Mouse (Mus musculus): ENCODE results near the gene Gm4985. TPM values are rescaled to one million over a fixed set of nuclear protein-coding genes. Genes with fewer than 3 reads are reported as not detected.
"Not testable (repeated sequence)": the region's sequence is repeated elsewhere in the genome, so short reads cannot be mapped to it uniquely, and the experiment has no call there.

Gene Gm4985
- not detected in 2 replicates for polyA plus RNA-seq (2011; ENCODE audit: insufficient read depth, insufficient read length, low read depth, missing spikeins)

DNA sequence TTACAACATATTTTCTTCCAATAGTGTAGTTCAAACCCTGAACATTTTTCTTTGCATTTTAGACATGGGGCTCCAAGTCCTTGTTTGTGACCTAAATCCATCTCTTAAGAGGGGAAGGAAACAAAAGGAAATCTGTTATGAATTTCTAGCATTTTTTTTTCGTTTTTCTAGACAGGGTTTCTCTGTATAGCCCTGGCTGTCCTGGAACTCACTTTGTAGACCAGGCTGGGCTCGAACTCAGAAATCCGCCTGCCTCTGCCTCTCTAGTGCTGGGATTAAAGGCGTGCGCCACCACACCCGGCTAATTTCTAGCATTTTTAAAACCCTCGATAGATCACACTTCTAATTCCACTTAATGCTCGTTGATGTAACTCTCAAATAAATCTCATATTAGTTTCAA lies at the start of gene Gm4985:
TSS of gene Gm4985 (minus strand) at position 101 of the 400 bp plus-strand sequence.
- H3K4me3 ChIP-seq (ENCODE audit: low read depth, low read length); H3K4me1 ChIP-seq (ENCODE audit: control insufficient read depth, insufficient read depth, low read length); H3K9ac ChIP-seq (ENCODE audit: low read depth, poor library complexity, severe bottlenecking); H3K36me3 ChIP-seq (ENCODE audit: control insufficient read depth, insufficient read depth, low read length, poor library complexity, severe bottlenecking); H3K9me3 ChIP-seq (replicated peaks; ENCODE audit: control insufficient read depth, insufficient read depth, low read length, poor library complexity, severe bottlenecking); H3K27ac ChIP-seq (ENCODE audit: insufficient read depth, low read length); H3K27me3 ChIP-seq (ENCODE audit: control insufficient read depth, insufficient read depth, low read length, poor library complexity, severe bottlenecking): not testable (repeated sequence)

DNA sequence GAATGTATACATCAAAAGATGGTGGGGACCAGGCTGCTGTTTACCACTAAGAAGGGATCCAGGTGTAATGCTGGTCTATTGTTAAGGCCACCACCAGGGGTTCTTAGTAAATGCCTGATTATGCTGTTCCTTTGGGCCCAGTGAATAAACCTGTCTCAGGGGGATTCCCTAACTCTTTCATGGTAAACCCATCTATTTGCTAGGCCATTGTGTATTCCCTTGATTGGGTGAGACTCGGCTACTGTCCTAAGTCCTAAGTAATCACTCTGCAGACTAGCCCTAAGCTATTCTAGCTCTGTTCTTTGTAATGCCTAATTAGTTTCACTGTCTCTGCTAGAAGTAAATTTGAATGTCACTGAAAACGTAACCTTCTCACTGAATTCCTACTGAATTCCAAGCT lies 4.6 kb downstream of the Gm4985 start:
- H3K9ac ChIP-seq (ENCODE audit: low read depth, poor library complexity, severe bottlenecking) = no peak overlapping the region
- H3K9me3 ChIP-seq (replicated peaks; ENCODE audit: control insufficient read depth, insufficient read depth, low read length, poor library complexity, severe bottlenecking) = no peaks in the 10 kb centered on the region
- no peak for TF ChIP-seq CTCF (IDR thresholded peaks at IDR 0.05; ENCODE audit: low read depth, low read length)
- 0 out of 2 replicates have a peak, but pooled peaks have one; percentile 46 for TF ChIP-seq EP300 (IDR thresholded peaks at IDR 0.05; ENCODE audit: insufficient read depth, low read depth, low read length)
- no peak overlapping the region for H3K4me3 ChIP-seq (ENCODE audit: low read depth, low read length)
- H3K36me3 ChIP-seq (ENCODE audit: control insufficient read depth, insufficient read depth, low read length, poor library complexity, severe bottlenecking) = no peaks in the 10 kb centered on the region
- H3K27ac ChIP-seq (ENCODE audit: insufficient read depth, low read length) = no peak overlapping the region
- no peaks in the 10 kb centered on the region for H3K27me3 ChIP-seq (ENCODE audit: control insufficient read depth, insufficient read depth, low read length, poor library complexity, severe bottlenecking)
- H3K4me1 ChIP-seq (ENCODE audit: control insufficient read depth, insufficient read depth, low read length) = no peaks in the 10 kb centered on the region

Other genes with a start within 250 kb of the Gm4985 start
- not detected in 2 replicates for gene Gm4907, start 76.4 kb downstream of the Gm4985 start, polyA plus RNA-seq (2011; ENCODE audit: insufficient read depth, insufficient read length, low read depth, missing spikeins)

All from ES-Bruce4 (cell line).